Mouse (Mus musculus): Measurements from ENCODE around the gene Cd72. TPM values are rescaled to one million over a fixed set of nuclear protein-coding genes. Genes with fewer than 3 reads are reported as not detected.
"Not testable (repeated sequence)": the region's sequence is repeated elsewhere in the genome, so short reads cannot be mapped to it uniquely, and the experiment has no call there.

Gene Cd72
- polyA plus RNA-seq, 1 experiment = 1.5 TPM

GRCm38 (mm10) chr4:43492101-43492820 lies 37.8 kb upstream of the Cd72 start:
- TF ChIP-seq MAX (IDR thresholded peaks at IDR 0.05) (no peak), MYOG (IDR thresholded peaks at IDR 0.05; ENCODE audit: control insufficient read depth, extremely low read depth, insufficient read length) (no peak), CTCF (IDR thresholded peaks at IDR 0.05; ENCODE audit: control insufficient read depth, insufficient read depth, insufficient read length) (no peak), MYOD1 (IDR thresholded peaks at IDR 0.05; ENCODE audit: control insufficient read depth, insufficient read length, low read depth) (no peak), CEBPB (IDR thresholded peaks at IDR 0.05; ENCODE audit: low read depth) (no peak), USF1 (IDR thresholded peaks at IDR 0.05; ENCODE audit: low read depth) (no peak), FOSL1 (IDR thresholded peaks at IDR 0.05; ENCODE audit: insufficient read depth, low read length, poor library complexity, severe bottlenecking) (no peak)
- no peak overlapping the region for H3ac ChIP-seq (ENCODE audit: control insufficient read depth, insufficient read length, low read depth)
- no peak overlapping the region for H3K4me3 ChIP-seq (ENCODE audit: insufficient read depth, poor library complexity, severe bottlenecking)
- peaks cover 13% of the 10 kb centered on the region for H3K36me3 ChIP-seq (ENCODE audit: control insufficient read depth, insufficient read depth)
- peaks cover 7% of the 10 kb centered on the region for H3K79me2 ChIP-seq (ENCODE audit: control insufficient read depth, insufficient read depth)
- H3K79me3 ChIP-seq (ENCODE audit: low read depth) = no peaks in the 10 kb centered on the region
- H3K27me3 ChIP-seq (ENCODE audit: control insufficient read depth, insufficient read depth, insufficient read length) = no peaks in the 10 kb centered on the region

GRCm38 (mm10) chr4:43490801-43491200 lies 36.4 kb upstream of the Cd72 start:
- Histone ChIP-seq H3K27me3 (ENCODE audit: control insufficient read depth, insufficient read depth, insufficient read length) (no peaks in the 10 kb centered on the region), H3K36me3 (ENCODE audit: control insufficient read depth, insufficient read depth) (peaks cover 3% of the 10 kb centered on the region), H3K79me3 (ENCODE audit: low read depth) (no peaks in the 10 kb centered on the region), H3K79me2 (ENCODE audit: control insufficient read depth, insufficient read depth) (peaks cover 7% of the 10 kb centered on the region), H3K4me3 (ENCODE audit: insufficient read depth, poor library complexity, severe bottlenecking) (no peak overlapping the region), H3ac (ENCODE audit: control insufficient read depth, insufficient read length, low read depth) (no peak overlapping the region)
- TF ChIP-seq CTCF (IDR thresholded peaks at IDR 0.05; ENCODE audit: control insufficient read depth, insufficient read depth, insufficient read length) = no peak
- TF ChIP-seq FOSL1 (IDR thresholded peaks at IDR 0.05; ENCODE audit: insufficient read depth, low read length, poor library complexity, severe bottlenecking) = no peak
- no peak for TF ChIP-seq USF1 (IDR thresholded peaks at IDR 0.05; ENCODE audit: low read depth)
- TF ChIP-seq MYOG (IDR thresholded peaks at IDR 0.05; ENCODE audit: control insufficient read depth, extremely low read depth, insufficient read length) = no peak
- TF ChIP-seq MYOD1 (IDR thresholded peaks at IDR 0.05; ENCODE audit: control insufficient read depth, insufficient read length, low read depth) = no peak

GRCm38 (mm10) chr4:43489611-43490010 lies 35.2 kb upstream of the Cd72 start:
- TF ChIP-seq MYOG (IDR thresholded peaks at IDR 0.05; ENCODE audit: control insufficient read depth, extremely low read depth, insufficient read length) = no peak
- no peak for TF ChIP-seq MAX (IDR thresholded peaks at IDR 0.05)
- TF ChIP-seq CTCF (IDR thresholded peaks at IDR 0.05; ENCODE audit: control insufficient read depth, insufficient read depth, insufficient read length) = no peak
- TF ChIP-seq CEBPB (IDR thresholded peaks at IDR 0.05; ENCODE audit: low read depth) = no peak
- TF ChIP-seq FOSL1 (IDR thresholded peaks at IDR 0.05; ENCODE audit: insufficient read depth, low read length, poor library complexity, severe bottlenecking) = no peak
- TF ChIP-seq USF1 (IDR thresholded peaks at IDR 0.05; ENCODE audit: low read depth) = no peak
- TF ChIP-seq MYOD1 (IDR thresholded peaks at IDR 0.05; ENCODE audit: control insufficient read depth, insufficient read length, low read depth) = no peak
- no peaks in the 10 kb centered on the region for H3K79me3 ChIP-seq (ENCODE audit: low read depth)

GRCm38 (mm10) chr4:43485666-43486065 lies 31.2 kb upstream of the Cd72 start:
- not testable (repeated sequence) for H3K27me3 ChIP-seq (ENCODE audit: control insufficient read depth, insufficient read depth, insufficient read length); H3K4me3 ChIP-seq (ENCODE audit: insufficient read depth, poor library complexity, severe bottlenecking); H3K79me3 ChIP-seq (ENCODE audit: low read depth); H3ac ChIP-seq (ENCODE audit: control insufficient read depth, insufficient read length, low read depth); H3K79me2 ChIP-seq (ENCODE audit: control insufficient read depth, insufficient read depth); H3K36me3 ChIP-seq (ENCODE audit: control insufficient read depth, insufficient read depth)

More at GRCm38 (mm10) chr4:43489611-43490010, 35.2 kb upstream of the Cd72 start:
- Histone ChIP-seq H3K36me3 (ENCODE audit: control insufficient read depth, insufficient read depth) (no peaks in the 10 kb centered on the region), H3K4me3 (ENCODE audit: insufficient read depth, poor library complexity, severe bottlenecking) (no peak overlapping the region), H3K27me3 (ENCODE audit: control insufficient read depth, insufficient read depth, insufficient read length) (no peaks in the 10 kb centered on the region), H3K79me2 (ENCODE audit: control insufficient read depth, insufficient read depth) (peaks cover 7% of the 10 kb centered on the region), H3ac (ENCODE audit: control insufficient read depth, insufficient read length, low read depth) (no peak overlapping the region)

- TF ChIP-seq CEBPB (IDR thresholded peaks at IDR 0.05; ENCODE audit: low read depth) (no peak), USF1 (IDR thresholded peaks at IDR 0.05; ENCODE audit: low read depth) (no peak), MYOD1 (IDR thresholded peaks at IDR 0.05; ENCODE audit: control insufficient read depth, insufficient read length, low read depth) (no peak), MYOG (IDR thresholded peaks at IDR 0.05; ENCODE audit: control insufficient read depth, extremely low read depth, insufficient read length) (no peak), FOSL1 (IDR thresholded peaks at IDR 0.05; ENCODE audit: insufficient read depth, low read length, poor library complexity, severe bottlenecking) (no peak), MAX (IDR thresholded peaks at IDR 0.05) (no peak), CTCF (IDR thresholded peaks at IDR 0.05; ENCODE audit: control insufficient read depth, insufficient read depth, insufficient read length) (no peak)
- Histone ChIP-seq H3K79me3 (ENCODE audit: low read depth) (no peaks in the 10 kb centered on the region), H3K36me3 (ENCODE audit: control insufficient read depth, insufficient read depth) (no peaks in the 10 kb centered on the region), H3K79me2 (ENCODE audit: control insufficient read depth, insufficient read depth) (no peaks in the 10 kb centered on the region), H3ac (ENCODE audit: control insufficient read depth, insufficient read length, low read depth) (no peak within 1 kb of the TSS), H3K4me3 (ENCODE audit: insufficient read depth, poor library complexity, severe bottlenecking) (no peak within 1 kb of the TSS), H3K27me3 (ENCODE audit: control insufficient read depth, insufficient read depth, insufficient read length) (no peaks in the 10 kb centered on the region)
These were observed 29.2 kb upstream of the Cd72 start, which contains the start of gene Sit1 for GRCm38 (mm10) chr4:43483535-43484091. Sit1 (minus strand) TSS chr4:43483734.

GRCm38 (mm10) chr4:43482591-43482990 lies 28.2 kb upstream of the Cd72 start:
- Histone ChIP-seq H3K27me3 (ENCODE audit: control insufficient read depth, insufficient read depth, insufficient read length) (no peaks in the 10 kb centered on the region), H3K36me3 (ENCODE audit: control insufficient read depth, insufficient read depth) (no peaks in the 10 kb centered on the region), H3K4me3 (ENCODE audit: insufficient read depth, poor library complexity, severe bottlenecking) (no peak overlapping the region), H3K79me3 (ENCODE audit: low read depth) (no peaks in the 10 kb centered on the region), H3K79me2 (ENCODE audit: control insufficient read depth, insufficient read depth) (no peaks in the 10 kb centered on the region), H3ac (ENCODE audit: control insufficient read depth, insufficient read length, low read depth) (no peak overlapping the region)
- no peak for TF ChIP-seq FOSL1 (IDR thresholded peaks at IDR 0.05; ENCODE audit: insufficient read depth, low read length, poor library complexity, severe bottlenecking)
- TF ChIP-seq MYOG (IDR thresholded peaks at IDR 0.05; ENCODE audit: control insufficient read depth, extremely low read depth, insufficient read length) = no peak
- TF ChIP-seq CEBPB (IDR thresholded peaks at IDR 0.05; ENCODE audit: low read depth) = no peak
- TF ChIP-seq USF1 (IDR thresholded peaks at IDR 0.05; ENCODE audit: low read depth) = no peak
- TF ChIP-seq CTCF (IDR thresholded peaks at IDR 0.05; ENCODE audit: control insufficient read depth, insufficient read depth, insufficient read length) = no peak
- TF ChIP-seq MYOD1 (IDR thresholded peaks at IDR 0.05; ENCODE audit: control insufficient read depth, insufficient read length, low read depth) = no peak
- TF ChIP-seq MAX (IDR thresholded peaks at IDR 0.05) = no peak
